10 mouse cellular contexts compared by ENCODE assay signal in genomic region chr13:95696654-95697163, GRCm38 (mm10). TPM values are rescaled to one million over a fixed set of nuclear protein-coding genes. Genes with fewer than 3 reads are reported as not detected.
A peak's percentile ranks its signal among the peaks of the same experiment; 100 is the strongest.
DNase-seq lines count a peak whose midpoint lies in the region; ATAC-seq and TF ChIP-seq lines count a peak whose summit lies in the region.
"Had no signal": no experiment of that assay in that cellular context is flagged by ENCODE, and none has a peak within 500 bp of the region (broad histone marks: within the 10 kb centered on the region; RNA-seq: fewer than 3 reads in every experiment).

TSS of gene F2rl2 (plus strand) at chr13:95696853.

- 32% methylated on average over 4 of the region's 4 CpGs for WGBS in bone marrow, adult 2 months
- 41% methylated on average over 4 of the region's 4 CpGs for WGBS in neural tube, embryonic 14.5 days
- 78% methylated on average over 4 of the region's 4 CpGs for WGBS in hindbrain, embryonic 11.5 days

- intact Hi-C loops in left cerebral cortex, postnatal 10 days (cut with DNase I), result no loop called here
- intact Hi-C loops in left cerebral cortex, postnatal 25 days (cut with DNase I), result no loop called here

- no peak within 1 kb of the TSS for H3K4me3 ChIP-seq in bone marrow, adult 2 months (replicated peaks; ENCODE audit: control insufficient read depth, low read depth, low read length)
- no peak within 1 kb of the TSS for H3K4me3 ChIP-seq in neural tube, embryonic 14.5 days (ENCODE audit: low read depth, low read length)
- no peak within 1 kb of the TSS for H3K4me3 ChIP-seq in hindbrain, embryonic 11.5 days (ENCODE audit: low read depth, low read length)
- H3K4me3 ChIP-seq: embryonic facial prominence, embryonic 15.5 days had no signal

- H3K27ac ChIP-seq in bone marrow, adult 2 months (ENCODE audit: control insufficient read depth, insufficient read depth, low read depth, low read length, poor library complexity), result no peak within 1 kb of the TSS; the same call in 1 of the 2 replicates
- peak within 1 kb of the TSS; percentile 44; the same call in 1 of the 2 replicates for H3K27ac ChIP-seq in neural tube, embryonic 14.5 days (ENCODE audit: low read depth, low read length)
- H3K27ac ChIP-seq in hindbrain, embryonic 11.5 days (ENCODE audit: low read depth, low read length), result no peak within 1 kb of the TSS
- H3K27ac ChIP-seq: embryonic facial prominence, embryonic 15.5 days had no signal

- H3K4me1 ChIP-seq in bone marrow, adult 2 months (ENCODE audit: control insufficient read depth, insufficient read depth, low read length), result no peaks in the 10 kb centered on the region
- no peaks in the 10 kb centered on the region for H3K4me1 ChIP-seq in neural tube, embryonic 14.5 days (ENCODE audit: control insufficient read depth, insufficient read depth, low read length)
- no peaks in the 10 kb centered on the region for H3K4me1 ChIP-seq in hindbrain, embryonic 11.5 days (replicated peaks; ENCODE audit: control insufficient read depth, insufficient read depth, low read length)
- H3K4me1 ChIP-seq: embryonic facial prominence, embryonic 15.5 days had no signal

- DNase-seq in left cerebral cortex, adult 11 months (ENCODE audit: low spot score), result peak; percentile 18
- no peak for DNase-seq in left cerebral cortex, postnatal 10 days (ENCODE audit: extremely low spot score in 1 of 2, low spot score in 2 of 2)
- DNase-seq in left cerebral cortex, postnatal 25 days (ENCODE audit: low spot score in 2 of 2), result peak; percentile 15 to 81
- DNase-seq in embryo, embryonic 10 days (ENCODE audit: low spot score), result no peak
- no peak for DNase-seq in cerebellum, adult 18-20 months
- DNase-seq in hindbrain, embryonic 11.5 days (ENCODE audit: low spot score), result no peak
- DNase-seq: kidney, postnatal 25 days had no signal

- H3K27me3 ChIP-seq in neural tube, embryonic 14.5 days (ENCODE audit: control insufficient read depth, insufficient read depth, low read length), result no peaks in the 10 kb centered on the region
- H3K27me3 ChIP-seq in hindbrain, embryonic 11.5 days (ENCODE audit: control insufficient read depth, insufficient read depth, low read length), result no peaks in the 10 kb centered on the region
- H3K27me3 ChIP-seq: embryonic facial prominence, embryonic 15.5 days had no signal

- no peak for TF ChIP-seq POLR2A in bone marrow, adult 2 months (IDR thresholded peaks at IDR 0.05; ENCODE audit: borderline replicate concordance, control insufficient read depth, low read depth, low read length)

- no peak within 1 kb of the TSS for H3K4me2 ChIP-seq in neural tube, embryonic 14.5 days (ENCODE audit: low read depth, low read length)
- no peak within 1 kb of the TSS for H3K4me2 ChIP-seq in hindbrain, embryonic 11.5 days (replicated peaks; ENCODE audit: low read depth, low read length)
- H3K4me2 ChIP-seq: embryonic facial prominence, embryonic 15.5 days had no signal

- H3K36me3 ChIP-seq in neural tube, embryonic 14.5 days (ENCODE audit: control insufficient read depth, insufficient read depth, low read length), result no peaks in the 10 kb centered on the region
- H3K36me3 ChIP-seq in hindbrain, embryonic 11.5 days (ENCODE audit: control insufficient read depth, insufficient read depth, low read length), result no peaks in the 10 kb centered on the region
- H3K36me3 ChIP-seq: embryonic facial prominence, embryonic 15.5 days had no signal

- no peak within 1 kb of the TSS for H3K9ac ChIP-seq in neural tube, embryonic 14.5 days (replicated peaks; ENCODE audit: low read depth, low read length)
- H3K9ac ChIP-seq in hindbrain, embryonic 11.5 days (ENCODE audit: low read depth, low read length), result no peak within 1 kb of the TSS
- H3K9ac ChIP-seq: embryonic facial prominence, embryonic 15.5 days had no signal

- no peaks in the 10 kb centered on the region for H3K9me3 ChIP-seq in neural tube, embryonic 14.5 days (ENCODE audit: control insufficient read depth, low read length)
- no peaks in the 10 kb centered on the region for H3K9me3 ChIP-seq in hindbrain, embryonic 11.5 days (ENCODE audit: control insufficient read depth, low read length)
- H3K9me3 ChIP-seq: embryonic facial prominence, embryonic 15.5 days had no signal

- no peak for TF ChIP-seq CTCF in bone marrow, adult 2 months (IDR thresholded peaks at IDR 0.05; ENCODE audit: control insufficient read depth, insufficient read depth, low read length)

- peak; percentile 58; the same call in 1 of the 2 replicates for ATAC-seq in neural tube, embryonic 14.5 days (ENCODE audit: low read depth)
- no peak for ATAC-seq in hindbrain, embryonic 11.5 days (ENCODE audit: low FRiP score)

RNA-seq across cellular contexts. Expression of gene F2rl2, which starts in this region (rescaled TPM):
- under 1 TPM; 0.17 to 0.55 TPM for total RNA-seq in left cerebral cortex, postnatal 10 days (2021)
- 12.8 and 18.3 TPM in 2 replicates for polyA plus RNA-seq in bone marrow, adult 2 months (2011; ENCODE audit: insufficient read depth, insufficient read length, low replicate concordance, missing spikeins)
- total RNA-seq in left cerebral cortex, postnatal 25 days (2021), result 1 to 10 TPM; 1.1 to 1.5 TPM
- polyA plus RNA-seq in neural tube, embryonic 14.5 days (2014; fragmentation: Nextera tagmentation; extraction: Ambion mirVana), result 1.7 and 2.7 TPM in 2 replicates
- polyA plus RNA-seq in hindbrain, embryonic 11.5 days (2014; fragmentation: Nextera tagmentation; extraction: Ambion mirVana), result 2.8 and 3.7 TPM in 2 replicates

Comparison
In these comparisons a context has a peak if more than half of its experiments do, and no peak if none do; other contexts are left out.
1. DNase-seq: peak in left cerebral cortex, adult 11 months (single experiment) and left cerebral cortex, postnatal 25 days (2 of 2); none in left cerebral cortex, postnatal 10 days (0 of 2), embryo, embryonic 10 days (single experiment), cerebellum, adult 18-20 months (0 of 2) and hindbrain, embryonic 11.5 days (single experiment).